Mouse (Mus musculus) midbrain, postnatal 0 days (tissue): ENCODE measurements at regions not wholly inside any gene's neighbourhood (a gene's known extent, or its start where the extent isn't known, plus 50 kb on each side); places are given as distances from the start of the nearest gene placed in this dataset.

Experiments
- ATAC-seq: fragments of 200-750 bp; cut with Nextera tagmentation; 2 replicates; pipeline ENCODE4 v1.8.0; 2017; ENCODE audit warnings: moderate number of reproducible peaks, mild to moderate bottlenecking, moderate TSS enrichment, moderate library complexity; ENCODE audit not compliant: low FRiP score
- DNase-seq: peaks from one replicate; pipeline ENCODE4 v3.0.0-alpha.2; 2015; ENCODE audit warnings: low spot score
- H3K27ac ChIP-seq: fragments of 300-500 bp; sonication (generic); 2 replicates; pipeline ENCODE4 v1.5.1; 2014; ENCODE audit warnings: low read depth, mild to moderate bottlenecking, low read length, mixed read lengths
- H3K27me3 ChIP-seq: fragments of 300-500 bp; sonication (generic); 2 replicates; pipeline ENCODE4 v1.6.1; 2014; ENCODE audit warnings: low read length, control low read depth, mixed read lengths; ENCODE audit not compliant: insufficient read depth
- H3K36me3 ChIP-seq: fragments of 300-500 bp; sonication (generic); 2 replicates; pipeline ENCODE4 v1.6.1; 2014; ENCODE audit warnings: low read length, control low read depth, mixed read lengths; ENCODE audit not compliant: insufficient read depth
- H3K4me1 ChIP-seq: fragments of 300-500 bp; sonication (generic); 2 replicates; pipeline ENCODE4 v1.6.1; 2014; ENCODE audit warnings: mild to moderate bottlenecking, control low read depth, antibody characterized with exemption, low read length, mixed read lengths; ENCODE audit not compliant: insufficient read depth
- H3K4me2 ChIP-seq: fragments of 300-500 bp; sonication (generic); 2 replicates; pipeline ENCODE4 v1.6.1; 2014; ENCODE audit warnings: low read depth, mild to moderate bottlenecking, low read length, mixed read lengths; ENCODE audit not compliant: poor library complexity, severe bottlenecking
- H3K4me3 ChIP-seq: fragments of 300-500 bp; sonication (generic); 2 replicates; pipeline ENCODE4 v1.5.1; 2014; ENCODE audit warnings: low read depth, mild to moderate bottlenecking, low read length, moderate library complexity
- H3K9ac ChIP-seq: fragments of 300-500 bp; sonication (generic); replicated peaks from 2 replicates; pipeline ENCODE4 v1.6.1; 2014; ENCODE audit warnings: mild to moderate bottlenecking, low read length, moderate library complexity, mixed read lengths; ENCODE audit not compliant: poor library complexity, severe bottlenecking
- H3K9me3 ChIP-seq: fragments of 300-500 bp; sonication (generic); 2 replicates; pipeline ENCODE4 v1.6.1; 2016; ENCODE audit warnings: low read length, control low read depth
- CTCF ChIP-seq: IDR thresholded peaks from 2 replicates; pipeline ENCODE4 v1.5.1; 2016; ENCODE audit warnings: antibody characterized with exemption, mild to moderate bottlenecking
- WGBS: fragments of 180-500 bp; shearing (Covaris S2); extraction: QIAGEN DNeasy Blood & Tissue Kit; methylation state at CpG from one replicate; pipeline ENCODE4 v1.1.7; 2014; 5-methylcytosine and 5-hydroxymethylcytosine counted together

DNA sequence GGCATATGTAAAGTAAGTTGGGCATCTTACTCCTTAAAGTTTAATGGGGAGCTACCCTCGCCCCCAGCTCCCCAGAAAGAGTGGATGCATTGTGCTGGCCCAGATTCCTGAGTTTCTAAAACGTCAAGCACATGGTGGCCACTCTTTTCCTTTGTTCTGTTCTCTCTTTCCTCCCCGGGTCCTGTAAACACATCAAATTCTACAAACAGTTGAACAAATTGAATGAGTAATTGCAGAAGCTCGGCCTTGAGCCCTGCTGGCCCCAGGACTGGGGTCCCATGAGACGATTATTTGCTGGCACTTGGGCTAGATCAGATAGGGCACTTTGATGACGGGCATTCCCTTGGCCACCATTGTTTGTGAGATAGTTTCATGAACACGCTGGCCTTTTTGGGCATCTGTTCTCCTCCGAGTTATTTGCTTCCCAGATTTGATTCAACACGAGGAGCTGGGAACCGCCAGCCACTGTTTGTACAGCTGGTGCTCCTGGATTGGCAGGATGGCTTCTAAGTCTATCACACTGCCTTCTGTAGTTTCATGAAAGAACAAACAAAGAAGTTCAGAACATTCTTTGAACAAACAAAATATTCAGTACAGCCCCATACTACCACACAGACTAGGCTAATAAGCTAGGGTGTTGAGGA is 257.5 kb upstream of the Msx2 start:
- Histone ChIP-seq H3K9me3 (no peaks in the 10 kb centered on the region), H3K36me3 (no peaks in the 10 kb centered on the region), H3K27ac (no peak overlapping the region), H3K4me2 (no peak overlapping the region), H3K27me3 (no peaks in the 10 kb centered on the region), H3K4me1 (no peaks in the 10 kb centered on the region), H3K9ac (no peak overlapping the region), H3K4me3 (no peak overlapping the region)
- TF ChIP-seq CTCF: no peak
- whole genome bisulfite sequencing: 80% methylated on average over 10 of the region's 10 CpGs
- no peak for DNase-seq
- ATAC-seq: no peak

- no peaks in the 10 kb centered on the region for H3K27me3 ChIP-seq
- TF ChIP-seq CTCF: no peak
- no peak overlapping the region for H3K9ac ChIP-seq
- no peak for ATAC-seq
- H3K4me2 ChIP-seq: no peak overlapping the region
- no peaks in the 10 kb centered on the region for H3K9me3 ChIP-seq
- no peak overlapping the region for H3K4me3 ChIP-seq
- H3K36me3 ChIP-seq: no peaks in the 10 kb centered on the region
- 92% methylated on average over 7 of the region's 7 CpGs for WGBS
- H3K4me1 ChIP-seq: no peaks in the 10 kb centered on the region
- DNase-seq: no peak
- no peak overlapping the region for H3K27ac ChIP-seq
These were observed 257.0 kb upstream of the Msx2 start for GRCm38 (mm10) chr13:53729848-53730247.

- 0 out of 2 replicates have a peak, but pooled peaks cover 2% of the 10 kb centered on the region for H3K27me3 ChIP-seq
- TF ChIP-seq CTCF: no peak
- no peaks in the 10 kb centered on the region for H3K9me3 ChIP-seq
- 76% methylated on average over 4 of the region's 4 CpGs for WGBS
- H3K4me1 ChIP-seq: 0 out of 2 replicates have a peak, but pooled peaks cover 3% of the 10 kb centered on the region
- H3K36me3 ChIP-seq: no peaks in the 10 kb centered on the region
- no peak overlapping the region for H3K4me3 ChIP-seq
- no peak overlapping the region for H3K4me2 ChIP-seq
- no peak for DNase-seq
- ATAC-seq: no peak
- H3K27ac ChIP-seq: no peak overlapping the region
- no peak overlapping the region for H3K9ac ChIP-seq
These were observed 253.2 kb upstream of the Msx2 start for GRCm38 (mm10) chr13:53726031-53726430.

GRCm38 (mm10) chr13:53722881-53723280 is 250.0 kb upstream of the Msx2 start:
- Histone ChIP-seq H3K36me3 (no peaks in the 10 kb centered on the region), H3K27me3 (0 out of 2 replicates have a peak, but pooled peaks cover 2% of the 10 kb centered on the region), H3K4me1 (0 out of 2 replicates have a peak, but pooled peaks cover 4% of the 10 kb centered on the region), H3K4me2 (no peak overlapping the region), H3K27ac (no peak overlapping the region), H3K9ac (no peak overlapping the region), H3K9me3 (no peaks in the 10 kb centered on the region), H3K4me3 (no peak overlapping the region)
- 45% methylated on average over 6 of the region's 6 CpGs for whole genome bisulfite sequencing
- TF ChIP-seq CTCF: no peak
- DNase-seq (no peak), ATAC-seq (no peak)

- no peaks in the 10 kb centered on the region for H3K9me3 ChIP-seq
- DNase-seq: no peak
- H3K36me3 ChIP-seq: no peaks in the 10 kb centered on the region
- H3K27me3 ChIP-seq: 0 out of 2 replicates have a peak, but pooled peaks cover 2% of the 10 kb centered on the region
- H3K4me2 ChIP-seq: no peak overlapping the region
- no peak overlapping the region for H3K9ac ChIP-seq
- TF ChIP-seq CTCF: no peak
- no peak overlapping the region for H3K27ac ChIP-seq
- WGBS: 59% methylated on average over 9 of the region's 9 CpGs
- 0 out of 2 replicates have a peak, but pooled peaks cover 4% of the 10 kb centered on the region for H3K4me1 ChIP-seq
- H3K4me3 ChIP-seq: no peak overlapping the region
- no peak for ATAC-seq
These were observed 248.2 kb upstream of the Msx2 start for GRCm38 (mm10) chr13:53721038-53721463.

GRCm38 (mm10) chr13:53717582-53717981 is 244.7 kb upstream of the Msx2 start:
- no peak for ATAC-seq
- H3K4me3 ChIP-seq: no peak overlapping the region
- no peaks in the 10 kb centered on the region for H3K9me3 ChIP-seq
- TF ChIP-seq CTCF: no peak
- WGBS: 88% methylated on average over 4 of the region's 4 CpGs
- no peak overlapping the region for H3K27ac ChIP-seq
- no peak for DNase-seq
- 0 out of 2 replicates have a peak, but pooled peaks cover 4% of the 10 kb centered on the region for H3K4me1 ChIP-seq
- H3K4me2 ChIP-seq: no peak overlapping the region
- no peaks in the 10 kb centered on the region for H3K36me3 ChIP-seq
- H3K27me3 ChIP-seq: no peaks in the 10 kb centered on the region
- H3K9ac ChIP-seq: no peak overlapping the region
